ENCODE assay signal across 24 mouse cellular contexts in genomic region chr11:32120596-32120995, GRCm38 (mm10).
DNase-seq lines count a peak whose midpoint lies in the region; ATAC-seq and TF ChIP-seq lines count a peak whose summit lies in the region.
"Had no signal": no experiment of that assay in that cellular context is flagged by ENCODE, and none has a peak within 500 bp of the region (broad histone marks: within the 10 kb centered on the region; RNA-seq: fewer than 3 reads in every experiment).

No protein-coding gene starts in this region.

- no peak for TF ChIP-seq CTCF in hindbrain, postnatal 0 days (IDR thresholded peaks at IDR 0.05; ENCODE audit: low read depth)

- 74% methylated on average over 3 of the region's 3 CpGs for WGBS in hindbrain, embryonic 13.5 days
- 77% methylated on average over 3 of the region's 3 CpGs for WGBS in hindbrain, postnatal 0 days
- WGBS in neural tube, embryonic 14.5 days, result 59% methylated on average over 3 of the region's 3 CpGs

- ATAC-seq in hindbrain, embryonic 13.5 days (ENCODE audit: low FRiP score), result no peak
- ATAC-seq in hindbrain, postnatal 0 days, result no peak
- ATAC-seq in neural tube, embryonic 14.5 days (ENCODE audit: low read depth), result peak; percentile 11; the same call in 1 of the 2 replicates
- no peak for ATAC-seq in megakaryocyte, adult 5-6 weeks (ENCODE audit: poor library complexity, severe bottlenecking)
- ATAC-seq: activated CD4-positive, CD25-positive, alpha-beta regulatory T cell, adult 4 months; CD4-positive, CD25-positive, alpha-beta regulatory T cell, adult 4 months; forebrain, postnatal 0 days had no signal

- H3K9me3 ChIP-seq in hindbrain, embryonic 13.5 days, result no peaks in the 10 kb centered on the region
- H3K9me3 ChIP-seq in hindbrain, postnatal 0 days (ENCODE audit: low read length), result no peaks in the 10 kb centered on the region
- H3K9me3 ChIP-seq in neural tube, embryonic 14.5 days (ENCODE audit: control insufficient read depth, low read length), result no peaks in the 10 kb centered on the region
- H3K9me3 ChIP-seq: embryonic facial prominence, embryonic 10.5 days; embryonic facial prominence, embryonic 13.5 days had no signal

- no peak overlapping the region for H3K4me3 ChIP-seq in hindbrain, embryonic 13.5 days
- H3K4me3 ChIP-seq in hindbrain, postnatal 0 days (ENCODE audit: low read length), result no peak overlapping the region
- H3K4me3 ChIP-seq in neural tube, embryonic 14.5 days (ENCODE audit: low read depth, low read length), result no peak overlapping the region
- H3K4me3 ChIP-seq: embryonic facial prominence, embryonic 10.5 days; embryonic facial prominence, embryonic 13.5 days; erythroblast, embryonic 14.5 days; gastrocnemius, adult 2 months had no signal

- H3K36me3 ChIP-seq in hindbrain, embryonic 13.5 days, result no peaks in the 10 kb centered on the region
- no peaks in the 10 kb centered on the region for H3K36me3 ChIP-seq in hindbrain, postnatal 0 days (ENCODE audit: insufficient read depth, low read length)
- H3K36me3 ChIP-seq in neural tube, embryonic 14.5 days (ENCODE audit: control insufficient read depth, insufficient read depth, low read length), result no peaks in the 10 kb centered on the region
- H3K36me3 ChIP-seq: embryonic facial prominence, embryonic 10.5 days; embryonic facial prominence, embryonic 13.5 days had no signal

- H3K27me3 ChIP-seq in hindbrain, embryonic 13.5 days, result no peaks in the 10 kb centered on the region
- no peaks in the 10 kb centered on the region for H3K27me3 ChIP-seq in hindbrain, postnatal 0 days (ENCODE audit: insufficient read depth, low read length)
- no peaks in the 10 kb centered on the region for H3K27me3 ChIP-seq in neural tube, embryonic 14.5 days (ENCODE audit: control insufficient read depth, insufficient read depth, low read length)
- H3K27me3 ChIP-seq: embryonic facial prominence, embryonic 13.5 days had no signal

- H3K9ac ChIP-seq in hindbrain, embryonic 13.5 days, result no peak overlapping the region
- no peak overlapping the region for H3K9ac ChIP-seq in hindbrain, postnatal 0 days (replicated peaks; ENCODE audit: low read length)
- no peak overlapping the region for H3K9ac ChIP-seq in neural tube, embryonic 14.5 days (replicated peaks; ENCODE audit: low read depth, low read length)
- H3K9ac ChIP-seq: embryonic facial prominence, embryonic 13.5 days; forebrain, postnatal 0 days; hindbrain, embryonic 14.5 days had no signal

- peaks cover 26% of the 10 kb centered on the region for H3K4me1 ChIP-seq in hindbrain, embryonic 13.5 days (replicated peaks)
- H3K4me1 ChIP-seq in hindbrain, postnatal 0 days (ENCODE audit: insufficient read depth, low read length), result peaks cover 20% of the 10 kb centered on the region
- peaks cover 16% of the 10 kb centered on the region; the same call in 1 of the 2 replicates for H3K4me1 ChIP-seq in neural tube, embryonic 14.5 days (ENCODE audit: control insufficient read depth, insufficient read depth, low read length)
- H3K4me1 ChIP-seq: embryonic facial prominence, embryonic 13.5 days had no signal

- DNase-seq in hindbrain, postnatal 0 days (ENCODE audit: low spot score), result no peak
- no peak for DNase-seq in neural tube, embryonic 10.5 days (ENCODE audit: extremely low spot score, low spot score)
- peak; percentile 29 to 49 for DNase-seq in thymus, postnatal 36 days
- no peak for DNase-seq in thymus, postnatal 10 days (ENCODE audit: low spot score in 2 of 2)
- DNase-seq: adrenal gland, adult 8-10 months; adrenal gland, postnatal 25 days; cerebellum, adult 11-12 months; cerebellum, adult 8-10 months; cerebellum, postnatal 10 days; cerebellum, postnatal 36 days; embryo, embryonic 11 days; forebrain, postnatal 0 days; gastrocnemius, adult 2 months; gastrocnemius, postnatal 14 days had no signal

- H3K4me2 ChIP-seq in hindbrain, embryonic 13.5 days, result no peak overlapping the region
- H3K4me2 ChIP-seq in hindbrain, postnatal 0 days (ENCODE audit: low read depth, low read length), result no peak overlapping the region
- H3K4me2 ChIP-seq in neural tube, embryonic 14.5 days (ENCODE audit: low read depth, low read length), result no peak overlapping the region
- H3K4me2 ChIP-seq: embryonic facial prominence, embryonic 13.5 days; heart, embryonic 11.5 days; hindbrain, embryonic 14.5 days had no signal

- H3K27ac ChIP-seq in hindbrain, embryonic 13.5 days, result peak overlapping the region; percentile 8; the same call in 1 of the 2 replicates
- H3K27ac ChIP-seq in hindbrain, postnatal 0 days, result no peak overlapping the region
- no peak overlapping the region for H3K27ac ChIP-seq in neural tube, embryonic 14.5 days (ENCODE audit: low read depth, low read length)
- H3K27ac ChIP-seq: embryonic facial prominence, embryonic 10.5 days; embryonic facial prominence, embryonic 13.5 days; gastrocnemius, adult 2 months; hindbrain, embryonic 14.5 days had no signal

Comparison
In these comparisons a context has a peak if more than half of its experiments do, and no peak if none do; other contexts are left out.
1. DNase-seq: peak in thymus, postnatal 36 days (2 of 2); none in hindbrain, postnatal 0 days (single experiment), neural tube, embryonic 10.5 days (single experiment) and thymus, postnatal 10 days (0 of 2).